Mouse (Mus musculus): ENCODE data around the gene Gpn2.

Gene Gpn2

DNA sequence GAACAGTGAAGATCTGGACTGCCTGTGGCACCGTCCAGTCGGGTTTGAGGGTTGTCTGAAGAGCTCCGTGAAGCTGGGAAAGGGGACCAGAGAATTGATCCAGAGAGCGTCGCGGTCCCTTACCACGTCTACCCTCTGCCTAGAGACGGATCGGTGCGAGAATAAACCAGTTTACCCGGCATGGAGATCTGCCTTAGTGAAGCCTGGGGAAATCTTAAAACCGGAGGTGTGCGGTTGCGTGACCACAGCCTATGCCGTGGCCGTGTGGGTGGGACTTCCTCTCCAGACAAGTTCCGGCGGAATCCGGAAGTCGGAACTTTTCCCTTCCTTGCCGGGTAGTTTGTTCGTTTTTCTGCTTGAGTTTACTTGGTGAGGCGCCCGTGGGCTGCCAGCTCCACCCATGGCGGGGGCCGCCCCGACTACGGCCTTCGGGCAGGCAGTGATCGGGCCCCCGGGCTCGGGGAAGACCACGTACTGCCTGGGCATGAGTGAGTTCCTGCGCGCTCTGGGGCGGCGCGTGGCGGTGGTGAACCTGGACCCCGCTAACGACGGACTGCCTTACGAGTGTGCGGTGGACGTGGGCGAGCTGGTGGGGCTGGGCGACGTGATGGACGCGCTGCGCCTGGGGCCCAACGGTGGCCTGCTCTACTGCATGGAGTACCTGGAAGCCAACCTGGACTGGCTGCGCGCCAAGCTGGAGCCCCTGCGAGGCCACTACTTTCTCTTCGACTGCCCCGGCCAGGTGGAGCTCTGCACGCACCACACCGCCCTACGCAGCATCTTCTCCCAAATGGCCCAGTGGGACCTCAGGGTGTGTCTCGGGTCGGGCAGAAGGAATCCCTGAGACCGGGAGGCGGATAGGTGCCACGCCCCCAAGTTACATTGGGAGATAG is at the start of gene Gpn2:
Gpn2 (plus strand) TSS at position 304 of the 893 bp plus-strand sequence.
- peak; percentile 80 to 91 for DNase-seq (ENCODE audit: low spot score in 2 of 2)

DNA sequence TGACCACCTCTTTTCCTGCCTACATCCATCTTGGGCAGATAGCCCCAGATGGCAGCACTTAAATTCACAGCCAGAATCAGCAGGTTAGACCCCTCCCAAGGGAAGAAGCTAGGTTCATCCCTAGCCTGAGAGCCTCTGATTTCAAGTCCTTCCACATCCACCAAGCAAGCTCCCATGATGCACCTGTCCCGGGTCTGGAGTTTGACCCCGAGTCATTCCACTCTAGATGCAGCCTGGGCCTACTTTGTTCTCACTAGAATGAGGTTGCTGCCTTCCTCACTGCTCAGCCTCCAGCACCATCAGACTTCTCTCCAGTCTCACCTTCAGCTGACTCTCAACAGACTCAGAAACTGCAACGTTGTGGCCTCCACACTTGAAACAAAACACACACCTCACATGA is 48.1 kb upstream of the Gpn2 start:
- no peak for DNase-seq (ENCODE audit: low spot score in 2 of 2)

DNA sequence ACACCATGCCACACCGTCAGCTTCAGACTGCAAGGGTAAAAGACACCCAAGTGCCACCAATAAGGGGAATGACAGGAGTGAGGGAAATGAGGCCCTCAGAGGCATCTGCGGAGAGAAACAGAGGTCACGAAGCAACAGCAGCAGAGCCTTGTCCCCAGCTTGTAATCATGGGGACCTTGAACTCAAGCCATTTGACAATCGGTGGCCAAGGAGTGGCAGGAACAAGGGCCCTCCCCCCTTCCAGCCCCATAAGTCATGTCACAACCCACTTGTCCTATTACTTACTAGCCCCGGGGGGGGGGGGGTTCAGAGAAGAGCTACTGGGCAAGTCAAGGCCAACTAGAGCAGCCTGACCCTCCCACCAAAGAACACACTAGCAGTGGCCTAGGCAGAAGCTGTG is 47.5 kb upstream of the Gpn2 start:
- DNase-seq (ENCODE audit: low spot score in 2 of 2) = no peak

DNA sequence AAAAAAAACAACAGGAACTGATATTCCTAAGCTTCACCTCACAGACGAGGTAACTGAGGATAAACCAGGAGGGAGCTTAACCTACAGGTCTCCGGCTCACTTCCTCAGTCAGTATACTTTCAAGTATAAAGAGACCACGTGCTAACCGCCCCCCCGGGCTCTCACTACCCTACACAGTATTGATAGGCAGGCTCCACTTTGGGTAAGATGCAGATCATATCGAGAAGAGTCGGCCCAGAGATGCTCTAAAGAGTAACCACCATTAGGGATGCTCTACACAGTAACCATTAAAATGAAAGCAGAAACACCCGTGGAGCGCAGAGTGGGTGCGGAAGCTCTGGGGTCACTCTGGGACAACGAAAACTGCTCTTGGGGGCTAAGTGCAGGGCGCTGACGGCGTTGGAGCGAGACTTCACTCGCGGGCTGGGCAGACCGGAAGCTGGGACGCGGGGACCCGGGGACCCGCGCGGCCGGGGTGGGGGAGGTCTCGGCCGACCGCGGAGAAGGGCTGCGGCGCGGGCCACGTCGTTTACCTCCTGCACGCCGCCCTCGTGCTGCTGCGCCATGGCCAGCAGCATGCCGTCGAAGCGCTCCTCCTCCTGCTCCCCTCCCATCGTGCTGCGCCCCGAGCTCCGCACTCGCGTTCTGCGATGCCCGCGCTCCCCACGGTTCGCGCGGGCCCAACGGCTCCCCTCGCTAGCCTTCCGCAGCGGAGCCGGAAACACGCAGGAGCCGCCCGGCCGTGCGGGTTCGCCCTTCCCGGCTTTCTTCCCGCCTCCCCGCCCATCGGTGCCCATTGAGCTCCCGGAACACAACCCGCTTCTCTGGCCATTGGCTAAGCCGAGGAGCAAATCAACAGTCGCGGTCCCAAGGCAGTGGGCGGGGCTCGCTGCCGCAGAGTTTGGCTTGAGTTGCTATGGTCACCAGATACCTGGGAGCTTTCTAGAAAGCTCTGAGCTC is 38.6 kb upstream of the Gpn2 start, which contains the start of gene Nudc:
Nudc (minus strand) TSS at position 725 of the 960 bp plus-strand sequence.
- DNase-seq (ENCODE audit: low spot score in 2 of 2) = peak; percentile 94 to 96

DNA sequence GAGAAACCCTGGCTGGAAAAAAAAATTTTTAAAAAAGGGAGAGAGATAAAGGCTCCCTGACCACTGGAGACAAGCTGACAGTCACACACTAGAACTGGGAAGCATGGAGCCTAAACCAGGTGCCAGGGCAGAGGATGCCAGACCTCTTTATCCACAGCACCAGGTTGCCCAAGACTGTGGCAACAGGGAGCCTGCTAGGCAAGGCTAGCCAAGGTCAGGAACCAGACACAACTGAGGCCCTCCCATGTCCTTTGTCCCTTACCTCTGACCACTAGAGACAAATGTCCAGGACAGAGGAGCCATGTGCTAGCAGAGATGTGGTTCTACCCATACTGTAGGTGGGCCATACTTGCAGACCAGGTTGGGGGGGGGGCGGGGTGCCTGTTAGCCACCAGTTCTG is 32.1 kb upstream of the Gpn2 start:
- no peak for DNase-seq (ENCODE audit: low spot score in 2 of 2)

DNA sequence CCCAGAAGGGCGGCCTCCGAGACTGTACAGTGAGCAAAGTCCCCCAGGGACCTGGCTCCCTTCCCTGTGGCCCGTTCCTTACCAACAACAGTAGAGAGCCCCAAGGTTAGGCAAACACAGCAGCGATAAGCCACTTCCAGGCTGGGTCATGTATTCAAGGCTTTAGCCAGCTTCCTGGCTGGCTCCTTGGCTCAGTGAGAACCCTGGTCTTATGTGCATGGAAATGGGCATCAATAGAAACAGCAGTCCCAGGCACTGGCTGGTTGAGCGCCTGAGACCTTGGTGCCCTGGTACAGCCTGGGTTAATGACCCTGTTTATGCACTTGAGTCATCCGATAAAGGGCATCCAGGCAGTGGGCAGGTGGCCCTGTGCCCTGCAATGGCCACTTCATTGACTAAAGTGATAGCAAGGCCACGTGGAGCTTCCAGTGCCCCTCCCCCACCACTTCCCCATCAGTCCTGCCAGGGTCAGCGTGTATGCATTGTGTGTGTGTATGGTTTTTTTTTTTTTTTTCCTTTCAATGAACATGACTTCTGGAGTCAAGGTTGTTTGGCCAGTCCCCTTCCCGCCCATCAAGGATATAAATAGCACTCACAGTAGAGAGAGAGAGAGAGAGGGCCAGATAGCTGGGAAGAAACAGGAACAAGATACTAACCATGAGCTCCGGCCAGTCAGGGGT is 31.3 kb upstream of the Gpn2 start, which contains the start of gene Nr0b2:
Nr0b2 (plus strand) TSS at position 609 of the 680 bp plus-strand sequence.
- peak in 1 of 2 experiments; percentile 30 for DNase-seq (ENCODE audit: low spot score in 2 of 2)

DNA sequence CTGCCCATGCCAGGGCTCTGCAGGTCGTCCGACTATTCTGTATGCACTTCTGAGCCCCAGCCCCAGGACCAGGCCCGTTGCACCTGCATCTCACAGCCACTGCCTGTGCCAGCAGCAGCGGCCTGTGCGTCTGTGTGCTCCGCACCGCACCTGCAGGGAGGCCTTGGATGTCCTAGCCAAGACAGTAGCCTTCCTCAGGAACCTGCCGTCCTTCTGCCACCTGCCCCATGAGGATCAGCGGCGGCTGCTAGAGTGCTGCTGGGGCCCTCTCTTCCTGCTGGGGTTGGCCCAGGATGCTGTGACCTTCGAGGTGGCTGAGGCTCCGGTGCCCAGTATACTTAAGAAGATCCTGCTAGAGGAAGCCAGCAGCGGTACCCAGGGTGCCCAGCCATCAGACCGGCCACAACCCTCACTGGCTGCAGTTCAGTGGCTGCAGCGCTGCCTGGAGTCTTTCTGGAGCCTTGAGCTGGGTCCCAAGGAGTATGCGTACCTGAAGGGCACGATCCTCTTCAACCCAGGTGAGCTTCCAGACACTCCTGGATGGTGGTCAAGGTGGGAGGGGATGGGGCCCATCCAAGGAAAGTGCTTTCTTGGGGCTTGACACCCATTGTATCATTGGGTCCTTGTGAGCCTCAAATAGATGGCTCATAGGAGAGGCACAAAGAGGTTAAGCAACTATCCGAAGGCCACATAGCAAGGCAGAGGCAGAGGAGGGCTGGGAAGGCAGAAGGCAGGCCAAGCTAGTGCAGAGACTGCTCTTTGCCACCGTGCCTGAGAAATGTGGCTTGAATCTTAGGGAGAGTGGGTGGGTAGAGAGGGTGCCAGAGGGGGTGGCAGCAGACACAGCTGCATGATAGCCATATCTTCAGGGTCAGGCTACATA is 30.5 kb upstream of the Gpn2 start:
- DNase-seq (ENCODE audit: low spot score in 2 of 2) = no peak

DNA sequence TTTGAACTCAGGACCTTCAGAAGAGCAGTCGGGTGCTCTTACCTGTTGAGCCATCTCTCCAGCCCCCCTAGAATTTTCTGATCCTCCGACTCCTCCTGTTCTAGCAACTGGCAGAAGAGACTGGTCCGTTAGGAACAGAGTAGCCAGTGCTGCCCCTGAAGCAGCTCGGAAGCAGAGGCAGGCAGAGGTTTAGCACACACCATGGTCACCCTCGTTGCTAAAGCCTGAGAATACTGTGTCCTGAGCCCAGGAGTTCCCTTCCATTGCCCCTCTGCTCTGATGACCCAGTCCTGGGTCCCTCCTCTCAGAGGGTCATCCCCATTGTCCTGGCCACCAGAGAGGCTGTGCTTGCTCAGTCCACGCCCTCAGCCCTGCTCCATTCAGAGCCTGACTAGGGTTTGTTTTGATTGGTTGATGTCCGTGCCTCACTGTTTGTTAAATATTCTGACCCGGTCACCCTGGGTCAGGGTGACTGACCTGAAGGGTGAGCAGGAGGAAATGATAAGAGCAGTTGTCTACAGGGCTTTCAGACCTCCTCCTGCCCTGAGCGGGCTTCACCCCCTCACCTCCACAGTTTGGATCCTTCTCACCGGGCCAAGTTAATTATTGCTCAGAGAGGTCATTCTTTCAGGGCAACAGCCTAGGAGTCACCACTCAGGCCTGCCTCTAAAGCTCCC is 27.0 kb upstream of the Gpn2 start:
- DNase-seq (ENCODE audit: low spot score in 2 of 2) = no peak

DNA sequence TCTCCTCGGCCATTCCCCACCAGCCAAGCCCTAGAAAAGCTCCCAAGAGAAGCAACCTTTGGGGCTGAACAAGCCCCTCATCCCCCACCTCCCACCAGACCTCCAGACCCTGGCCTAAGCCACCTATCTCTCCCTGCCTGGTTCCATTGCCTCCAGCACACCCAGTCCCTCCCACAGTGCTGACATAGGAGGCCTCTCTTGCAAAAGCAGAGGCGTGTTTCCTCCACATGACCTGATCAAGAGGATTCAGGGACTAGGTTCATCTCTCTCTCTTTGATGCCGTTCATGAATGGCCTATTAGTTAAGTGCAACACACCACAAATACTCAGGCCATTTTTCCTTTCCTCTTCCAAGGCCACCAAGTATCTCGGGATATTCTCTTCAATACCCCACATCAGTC is 24.3 kb upstream of the Gpn2 start:
- DNase-seq (ENCODE audit: low spot score in 2 of 2) = no peak

DNA sequence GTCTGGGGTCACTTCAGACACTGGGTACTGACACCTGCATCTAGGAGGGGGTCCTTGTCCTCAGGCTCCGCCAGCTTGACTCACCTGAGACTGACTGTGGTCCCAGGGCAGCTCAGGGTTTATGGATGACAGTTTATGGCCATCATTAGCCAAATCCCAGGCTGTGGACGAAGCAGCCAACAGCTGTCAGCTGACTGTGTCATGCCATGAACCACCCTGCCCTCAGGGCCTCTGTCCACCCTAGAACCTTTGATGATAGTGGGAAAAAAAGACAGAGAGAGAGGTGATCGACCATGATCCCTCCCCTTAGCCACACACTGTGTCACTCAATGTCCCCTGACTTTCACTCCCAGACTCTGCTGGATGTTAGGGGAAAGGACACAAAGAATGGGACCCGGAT is 22.5 kb upstream of the Gpn2 start:
- no peak for DNase-seq (ENCODE audit: low spot score in 2 of 2)

DNA sequence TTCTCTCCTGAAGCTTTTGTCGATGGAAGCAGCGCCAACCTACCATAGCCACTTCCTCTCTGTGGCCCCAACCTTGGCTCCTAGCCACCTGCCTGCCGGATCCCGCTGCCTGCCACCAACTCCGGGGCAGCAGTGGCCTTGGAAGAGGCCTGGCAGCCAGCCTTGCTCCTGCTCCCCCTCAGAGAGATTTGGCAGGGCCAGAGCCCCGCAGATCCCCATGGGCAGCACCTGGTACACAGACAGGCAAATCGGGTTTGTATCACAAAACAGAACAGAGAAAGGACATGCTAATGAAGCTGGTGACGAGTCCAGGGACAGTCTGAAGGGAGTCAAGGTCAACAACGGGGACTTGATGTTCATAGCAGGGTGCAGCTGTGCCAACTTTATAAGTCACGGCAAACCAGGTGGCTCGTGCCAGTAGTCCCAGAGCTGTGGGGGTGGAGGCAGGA is 21.0 kb upstream of the Gpn2 start:
- DNase-seq (ENCODE audit: low spot score in 2 of 2) = no peak

DNA sequence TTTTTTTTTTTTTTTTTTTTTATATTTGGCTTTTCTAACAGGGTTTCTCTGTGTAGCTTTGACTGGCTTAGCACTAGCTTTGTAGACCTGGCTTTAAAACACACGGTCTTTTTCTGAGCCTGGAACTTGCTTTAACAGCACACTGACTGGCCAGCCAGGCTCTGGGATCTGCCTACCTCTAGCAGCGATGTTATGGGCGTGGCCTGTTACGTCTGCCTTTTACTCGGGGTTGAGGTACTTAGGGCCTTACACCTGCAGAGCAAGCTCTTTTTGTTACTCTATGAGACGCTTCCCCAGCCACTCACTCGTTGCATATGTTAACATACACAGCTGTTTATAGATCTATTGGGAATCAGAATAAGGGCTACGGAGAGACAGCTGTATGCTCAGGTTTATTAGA is 16.9 kb upstream of the Gpn2 start:
- no peak for DNase-seq (ENCODE audit: low spot score in 2 of 2)

DNA sequence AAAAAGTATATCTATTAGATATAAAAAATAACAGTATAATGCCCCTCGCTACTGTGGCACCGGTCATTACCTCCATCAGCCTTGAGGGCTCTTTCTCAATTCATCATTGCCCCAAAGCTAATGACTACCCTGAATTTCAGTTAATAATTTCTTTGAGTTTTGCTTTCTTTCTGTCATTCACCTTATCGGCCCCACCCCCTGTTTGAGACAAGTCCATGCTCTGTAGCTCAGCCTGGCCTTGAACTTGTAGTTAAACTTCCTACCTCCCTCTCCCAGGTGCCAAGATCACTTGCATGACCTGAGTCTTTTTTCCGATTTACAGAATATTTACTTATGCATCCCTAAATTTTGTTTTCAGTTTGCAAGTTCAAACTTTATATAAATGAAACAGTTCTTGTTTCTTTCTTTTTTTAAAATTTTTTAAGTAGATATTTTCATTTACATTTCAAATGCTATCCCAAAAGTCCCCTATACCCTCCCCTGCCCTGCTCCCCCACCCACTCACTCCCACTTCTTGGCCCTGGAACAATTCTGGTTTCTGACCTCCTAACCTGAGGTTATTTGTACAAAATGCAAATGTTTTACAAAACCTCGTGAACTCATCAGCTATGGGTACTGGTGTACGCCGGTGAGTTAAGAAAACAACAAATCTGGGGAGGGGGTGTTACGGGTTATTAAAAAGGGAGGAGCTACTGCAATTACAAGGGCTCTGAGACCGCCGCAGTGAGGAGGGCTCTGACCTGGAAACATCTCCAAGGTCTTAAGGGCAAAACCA is 14.7 kb upstream of the Gpn2 start:
- DNase-seq (ENCODE audit: low spot score in 2 of 2) = no peak

DNA sequence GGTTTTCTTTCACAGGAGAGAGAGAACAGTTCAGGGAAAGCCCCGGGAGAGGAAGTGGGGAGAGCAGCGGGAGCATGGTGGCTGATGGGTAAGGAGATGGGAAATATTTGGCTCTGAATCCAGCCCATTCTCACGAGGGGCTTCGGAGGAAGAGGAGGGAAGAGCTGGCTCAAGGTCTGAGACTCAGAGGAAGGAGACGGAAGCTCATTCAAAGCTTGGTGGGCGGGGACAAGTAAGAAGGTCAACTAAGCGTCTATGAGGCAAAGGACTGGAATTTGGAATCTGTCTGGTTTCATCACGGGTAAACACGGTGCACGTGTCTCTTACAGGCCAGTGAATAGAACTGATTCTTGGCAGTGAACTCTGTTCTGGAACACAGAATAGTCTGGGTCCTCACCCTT is 14.1 kb upstream of the Gpn2 start:
- no peak for DNase-seq (ENCODE audit: low spot score in 2 of 2)

DNA sequence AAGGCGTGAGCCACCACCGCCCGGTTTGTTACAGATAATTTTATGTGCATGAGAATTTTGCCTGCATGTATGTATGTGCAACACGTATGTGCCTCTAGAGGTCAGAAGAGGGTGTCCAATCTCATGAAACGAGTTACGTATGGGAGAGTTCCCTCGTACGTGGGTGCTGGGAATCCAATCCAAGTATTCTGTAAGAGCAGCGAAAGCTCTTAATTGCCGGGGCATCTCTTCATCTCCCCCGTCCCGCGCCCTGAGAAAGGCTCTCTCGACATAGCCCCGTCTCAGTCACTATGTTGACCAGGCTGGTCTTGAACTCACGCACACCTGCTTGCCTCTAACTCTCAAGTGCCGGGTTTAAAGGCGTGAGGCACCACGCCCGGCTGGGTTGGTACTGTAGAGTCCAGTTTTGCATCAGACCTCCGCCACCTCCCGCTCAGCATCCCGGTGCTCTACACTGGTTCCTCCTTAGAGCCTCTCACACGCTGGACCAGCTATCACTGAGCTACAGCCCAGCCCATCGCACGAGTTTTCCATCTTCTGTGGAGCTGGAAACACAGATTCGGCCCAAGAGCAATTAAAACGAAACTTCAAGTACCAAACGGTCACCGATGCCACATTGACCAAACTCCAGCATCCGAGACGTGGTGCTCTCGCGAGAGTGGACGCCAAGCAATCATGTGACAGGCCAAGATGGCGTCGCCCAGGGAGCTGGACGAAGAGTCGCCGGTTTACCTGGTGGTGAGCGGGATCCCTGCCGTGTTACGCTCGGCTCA is 9.9 kb upstream of the Gpn2 start, which contains the start of gene Gpatch3:
Gpatch3 (plus strand) TSS at position 676 of the 773 bp plus-strand sequence.
- peak; percentile 88 to 95 for DNase-seq (ENCODE audit: low spot score in 2 of 2)

DNA sequence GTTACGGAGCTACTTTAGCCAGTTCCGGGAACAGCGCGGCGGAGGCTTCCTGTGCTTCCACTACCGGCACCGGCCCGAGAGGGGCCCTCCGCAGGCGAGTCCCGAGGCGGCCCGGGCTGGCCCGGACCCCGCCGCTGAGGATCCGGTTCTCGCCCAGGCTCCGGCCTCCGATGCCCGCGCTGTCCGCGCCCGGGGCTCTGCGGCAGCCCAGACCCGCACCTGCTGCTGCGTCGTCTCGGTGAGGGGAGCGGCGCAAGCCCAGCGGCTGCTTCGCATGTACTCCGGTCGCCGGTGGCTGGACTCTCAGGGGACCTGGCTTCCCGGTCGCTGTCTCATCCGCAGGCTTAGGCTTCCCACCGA is 9.3 kb upstream of the Gpn2 start:
- DNase-seq (ENCODE audit: low spot score in 2 of 2) = no peak

DNA sequence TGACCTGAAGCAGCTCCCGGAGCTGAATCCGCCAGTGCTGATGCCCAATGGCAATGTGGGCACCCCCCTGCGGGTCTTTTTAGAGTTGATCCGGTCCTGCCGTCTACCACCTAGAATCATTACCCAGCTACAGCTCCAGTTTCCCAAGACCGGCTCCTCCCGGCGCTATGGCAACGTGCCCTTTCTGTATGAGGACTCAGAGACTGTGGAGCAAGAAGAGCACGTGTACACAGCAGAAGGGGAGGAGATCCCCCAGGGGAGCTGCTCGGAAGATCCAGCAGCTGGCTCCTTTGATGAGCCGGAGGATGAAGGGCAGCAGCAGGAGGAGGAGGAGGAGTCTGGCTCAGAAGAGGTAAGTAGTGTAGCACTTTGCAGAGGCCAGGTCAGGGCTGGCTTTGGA is 6.2 kb upstream of the Gpn2 start:
- DNase-seq (ENCODE audit: low spot score in 2 of 2) = no peak

DNA sequence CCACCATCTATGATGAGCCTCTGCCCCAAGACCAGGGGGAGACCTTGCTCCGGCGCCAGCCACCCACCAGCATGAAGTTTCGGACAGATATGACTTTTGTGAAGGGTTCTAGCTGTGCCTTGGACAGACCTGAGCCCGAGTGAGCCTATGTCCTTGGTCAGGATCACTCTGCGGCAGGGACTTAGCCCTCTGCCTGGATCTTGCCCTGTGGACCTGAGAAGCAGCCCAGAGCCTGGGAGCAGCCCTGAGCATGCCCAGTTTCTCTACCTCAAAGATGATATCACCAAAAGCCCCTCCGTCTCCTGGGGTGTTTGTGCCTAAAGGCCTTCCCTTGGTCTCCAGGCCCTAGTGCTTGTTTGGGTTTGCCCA is 488 bp upstream of the Gpn2 start:
- DNase-seq (ENCODE audit: low spot score in 2 of 2) = no peak

DNA sequence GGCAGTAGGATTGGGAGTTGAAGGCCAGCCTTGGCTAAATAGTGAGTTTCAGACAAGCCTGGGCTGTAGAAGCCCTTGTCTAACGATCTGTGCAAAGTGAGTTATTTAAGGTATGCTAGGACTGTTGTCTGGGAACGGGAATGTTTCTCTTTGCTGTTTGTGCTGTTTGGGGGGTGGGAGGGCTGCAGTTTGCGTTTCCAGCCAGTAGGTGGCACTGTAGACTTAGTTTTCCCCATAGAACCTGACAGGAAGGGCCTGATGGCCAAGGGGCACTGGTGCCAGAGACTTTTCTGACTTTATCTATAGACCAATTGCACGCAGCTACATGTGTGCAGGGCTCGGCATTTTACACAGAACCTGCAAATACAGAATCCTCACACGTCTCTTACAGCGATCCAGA is 8.4 kb downstream of the Gpn2 start:
- peak; percentile 70 to 89 for DNase-seq (ENCODE audit: low spot score in 2 of 2)
